Mouse (Mus musculus) lung, postnatal 0 days (tissue): ENCODE measurements around the gene Zdhhc14.

ENCODE experiments used
- CTCF ChIP-seq: IDR thresholded peaks from 2 replicates; pipeline ENCODE4 v1.5.1; 2016; ENCODE audit warnings: antibody characterized with exemption, mild to moderate bottlenecking
- EP300 ChIP-seq: IDR thresholded peaks from 2 replicates; pipeline ENCODE4 v1.6.1; 2016; ENCODE audit warnings: antibody characterized with exemption, mild to moderate bottlenecking, control low read depth

- TF ChIP-seq CTCF = no peak
- no peak for TF ChIP-seq EP300
Observed at GRCm38 (mm10) chr17:5650642-5651041, 158.3 kb downstream of the Zdhhc14 start.
